Mouse (Mus musculus): ENCODE data around the gene Atoh8.
A peak's percentile ranks its signal among the peaks of the same experiment; 100 is the strongest.

The Atoh8 gene

DNA sequence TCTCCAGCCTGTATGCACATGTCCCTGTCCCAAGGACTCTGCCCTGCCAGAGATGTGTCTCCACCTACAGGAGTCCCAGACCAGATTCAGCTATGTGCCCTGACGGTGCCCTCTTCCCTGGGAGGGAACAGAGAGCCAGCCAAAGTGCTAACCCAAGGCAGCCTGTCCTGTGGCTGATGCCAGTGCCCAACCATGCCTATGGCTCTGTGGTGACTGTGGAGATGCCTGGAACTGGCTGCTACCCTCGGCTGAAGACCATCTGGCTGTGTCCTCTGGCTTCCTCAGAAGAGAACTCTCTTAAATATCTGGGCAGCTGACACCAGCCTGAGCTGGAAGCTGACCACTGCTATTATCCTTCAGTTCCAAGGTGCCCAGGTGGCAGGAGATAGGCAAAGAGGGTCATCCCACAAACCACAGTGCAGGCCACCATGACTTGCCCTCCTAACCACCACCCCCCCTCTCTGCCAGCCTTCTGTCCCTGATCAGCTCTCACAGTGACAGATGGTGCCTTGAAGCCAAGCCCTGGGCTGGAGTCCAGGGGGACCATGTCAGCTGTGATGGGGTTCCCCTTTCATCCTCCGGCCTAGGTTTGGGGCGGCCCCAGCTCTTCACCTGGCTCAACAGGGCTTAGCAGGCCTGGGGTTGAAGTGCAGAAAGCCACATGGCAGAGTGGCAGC is 18.7 kb upstream of the Atoh8 start:
- DNase-seq (ENCODE audit: low spot score), result no peak

DNA sequence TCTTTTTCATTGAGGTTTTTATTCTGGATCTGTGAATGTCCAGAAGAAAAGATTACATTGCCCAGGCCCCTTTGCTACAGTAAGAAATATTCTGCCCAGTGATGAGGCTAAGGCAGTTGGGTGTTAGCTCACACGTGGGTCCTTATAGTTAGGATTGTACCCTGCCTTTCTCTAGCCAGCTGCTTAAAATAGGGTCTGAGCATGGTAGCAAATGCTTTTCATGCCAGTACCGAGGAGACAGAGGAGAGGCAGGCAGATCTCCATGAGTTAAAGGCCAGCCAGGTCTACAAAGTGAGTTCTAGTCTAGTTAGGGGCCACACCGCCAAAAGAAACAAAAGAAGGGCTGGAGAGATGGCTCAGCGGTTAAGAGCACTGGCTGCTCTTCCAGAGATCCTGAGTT is 17.8 kb upstream of the Atoh8 start:
- no peak for DNase-seq (ENCODE audit: low spot score)

DNA sequence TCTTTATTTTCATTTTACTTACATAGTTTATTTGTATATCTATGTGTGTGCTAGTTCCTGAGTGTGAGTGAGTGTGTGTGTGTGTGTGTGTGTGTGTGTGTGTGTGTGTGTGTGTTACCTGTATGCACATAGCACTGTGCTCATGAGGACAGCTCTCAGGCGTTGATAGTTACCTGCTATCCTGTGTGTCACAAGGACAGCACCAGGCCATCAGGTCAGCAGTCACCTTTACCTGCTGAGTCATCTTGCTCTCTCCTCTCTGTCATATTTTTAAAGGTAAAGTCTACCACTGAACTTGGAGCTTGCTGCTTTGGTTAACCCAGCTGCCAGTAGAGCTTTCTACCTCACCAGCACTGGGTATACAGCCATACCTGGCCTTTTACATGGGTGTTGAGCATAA is 17.1 kb upstream of the Atoh8 start:
- no peak for DNase-seq (ENCODE audit: low spot score)

DNA sequence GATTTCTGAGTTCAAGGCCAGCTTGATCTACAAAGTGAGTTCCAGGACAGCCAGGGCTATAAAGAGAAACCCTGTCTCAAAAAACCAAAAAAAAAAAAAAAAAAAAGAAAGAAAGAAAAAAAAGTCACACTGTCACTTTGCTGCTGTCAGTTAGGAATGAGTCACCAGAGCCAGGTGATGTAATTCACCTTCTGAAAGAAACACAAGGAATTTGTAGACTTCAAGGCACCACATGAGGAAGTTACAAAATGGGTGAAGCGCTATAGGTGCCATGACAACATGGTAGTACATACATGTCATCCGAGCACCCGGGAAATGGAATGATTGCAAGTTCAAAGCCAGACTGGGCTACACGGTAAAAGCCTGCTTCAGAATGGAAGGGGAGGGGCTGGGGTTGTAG is 14.6 kb upstream of the Atoh8 start:
- no peak for DNase-seq (ENCODE audit: low spot score)

DNA sequence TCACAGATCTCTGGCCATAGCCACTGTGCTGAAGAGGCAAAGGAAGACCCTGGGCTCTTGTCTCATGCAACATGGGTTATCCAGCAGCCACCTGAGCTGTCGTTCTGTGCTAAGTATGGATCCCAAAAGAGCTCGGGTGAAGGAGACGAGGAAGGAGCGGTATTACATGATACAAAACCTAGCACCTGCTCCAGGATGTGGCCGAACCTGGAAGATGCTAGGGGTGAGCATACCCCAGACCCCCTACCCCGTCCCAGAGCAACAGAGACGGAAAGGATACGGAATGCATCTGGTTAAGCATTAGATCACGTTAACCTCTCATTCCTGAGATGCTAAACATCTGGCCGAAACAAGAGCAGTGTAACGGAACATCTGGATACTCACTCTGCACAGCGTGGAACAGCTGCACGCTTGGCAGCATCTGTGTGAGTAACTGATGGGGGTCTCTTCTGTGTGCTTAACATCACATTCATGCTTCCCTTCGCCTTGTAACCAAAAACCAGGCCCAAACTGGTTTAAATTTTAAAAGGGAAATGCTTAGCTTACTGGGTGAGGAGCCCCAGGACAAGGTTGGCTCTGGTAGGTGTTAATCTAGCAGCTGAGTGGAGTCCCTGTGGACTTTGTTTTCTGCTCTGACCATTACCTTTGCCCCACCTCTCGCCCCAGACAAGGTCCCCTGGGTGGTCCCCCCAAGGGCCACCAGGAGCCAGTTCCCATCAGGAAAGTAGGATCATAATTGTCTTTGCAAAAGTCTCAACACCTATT is 13.0 kb upstream of the Atoh8 start:
- no peak for DNase-seq (ENCODE audit: low spot score)

DNA sequence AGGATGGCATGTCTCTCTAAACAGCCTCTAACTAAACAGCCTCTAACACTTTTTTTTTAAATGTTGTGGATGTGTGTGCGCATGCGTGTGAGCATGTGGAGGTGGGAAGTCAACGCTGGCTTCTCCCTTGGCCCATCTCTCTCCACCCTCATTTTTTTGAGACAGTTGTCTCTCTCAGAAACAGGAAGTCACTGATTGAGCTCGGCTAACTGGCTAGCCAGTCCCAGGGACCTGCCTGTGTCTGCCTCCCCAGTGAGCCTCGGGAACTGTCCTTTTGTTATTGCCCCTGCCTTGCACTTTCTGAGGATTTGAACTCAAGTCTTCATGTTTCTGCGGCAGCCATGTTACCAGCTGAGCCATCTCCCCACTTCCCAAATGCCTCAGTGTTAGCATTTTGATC is 10.9 kb upstream of the Atoh8 start:
- DNase-seq (ENCODE audit: low spot score), result no peak

DNA sequence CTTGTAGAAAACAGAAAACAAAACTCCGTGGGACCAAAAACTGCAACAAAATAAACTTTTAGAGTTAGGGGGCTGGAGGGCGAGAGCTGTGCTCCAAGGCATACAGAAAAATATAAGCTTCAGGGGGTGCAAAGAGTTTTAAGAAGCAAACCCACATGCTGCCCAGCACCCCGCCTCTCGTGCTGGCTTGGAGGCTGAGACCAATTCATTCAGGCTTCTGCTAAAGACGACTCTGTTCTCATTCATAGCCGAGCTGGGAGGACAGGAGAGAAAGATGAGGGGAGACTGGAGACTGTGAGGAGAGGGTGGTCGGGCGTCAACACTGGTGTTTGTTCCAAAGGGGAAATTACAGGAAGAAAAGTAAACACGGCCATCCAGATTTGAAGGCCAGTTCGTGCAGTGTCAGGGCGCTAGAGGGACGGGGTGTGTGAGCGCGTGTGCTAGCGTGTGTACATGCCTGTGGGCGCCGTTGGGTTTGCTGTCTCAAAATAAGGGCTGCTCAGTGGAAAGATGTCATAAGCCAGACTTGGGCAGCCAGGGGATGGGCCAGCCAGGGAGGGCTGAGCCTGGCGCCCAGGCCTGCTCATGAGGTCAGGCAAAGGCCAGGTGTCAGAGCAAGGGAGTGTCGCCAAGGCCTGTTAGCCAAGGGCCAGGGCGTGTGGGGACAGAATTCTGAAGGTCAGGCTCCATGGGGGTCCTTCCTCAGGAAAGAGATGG is 9.3 kb upstream of the Atoh8 start:
- DNase-seq (ENCODE audit: low spot score), result peak; percentile 26

DNA sequence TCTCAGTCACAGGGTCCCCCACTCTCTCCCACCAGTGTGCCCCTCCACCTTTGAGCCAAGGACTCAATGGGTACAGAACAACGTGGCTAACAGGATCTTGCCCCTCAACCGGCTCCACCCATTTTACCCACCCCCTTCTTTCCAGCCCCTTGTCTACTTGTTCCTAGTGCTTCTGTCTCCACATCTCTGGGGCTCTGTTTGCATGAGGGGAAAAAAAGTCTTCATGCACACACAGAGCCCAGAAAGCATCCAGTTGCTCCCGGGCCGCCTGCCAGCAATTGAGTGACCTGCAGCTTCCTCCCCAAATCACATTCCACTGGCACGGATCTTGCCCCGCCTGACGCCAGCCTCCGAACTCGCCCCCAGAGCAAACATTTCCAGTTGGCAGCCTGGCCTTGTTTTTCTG is 8.8 kb upstream of the Atoh8 start:
- peak; percentile 88 for DNase-seq (ENCODE audit: low spot score)

DNA sequence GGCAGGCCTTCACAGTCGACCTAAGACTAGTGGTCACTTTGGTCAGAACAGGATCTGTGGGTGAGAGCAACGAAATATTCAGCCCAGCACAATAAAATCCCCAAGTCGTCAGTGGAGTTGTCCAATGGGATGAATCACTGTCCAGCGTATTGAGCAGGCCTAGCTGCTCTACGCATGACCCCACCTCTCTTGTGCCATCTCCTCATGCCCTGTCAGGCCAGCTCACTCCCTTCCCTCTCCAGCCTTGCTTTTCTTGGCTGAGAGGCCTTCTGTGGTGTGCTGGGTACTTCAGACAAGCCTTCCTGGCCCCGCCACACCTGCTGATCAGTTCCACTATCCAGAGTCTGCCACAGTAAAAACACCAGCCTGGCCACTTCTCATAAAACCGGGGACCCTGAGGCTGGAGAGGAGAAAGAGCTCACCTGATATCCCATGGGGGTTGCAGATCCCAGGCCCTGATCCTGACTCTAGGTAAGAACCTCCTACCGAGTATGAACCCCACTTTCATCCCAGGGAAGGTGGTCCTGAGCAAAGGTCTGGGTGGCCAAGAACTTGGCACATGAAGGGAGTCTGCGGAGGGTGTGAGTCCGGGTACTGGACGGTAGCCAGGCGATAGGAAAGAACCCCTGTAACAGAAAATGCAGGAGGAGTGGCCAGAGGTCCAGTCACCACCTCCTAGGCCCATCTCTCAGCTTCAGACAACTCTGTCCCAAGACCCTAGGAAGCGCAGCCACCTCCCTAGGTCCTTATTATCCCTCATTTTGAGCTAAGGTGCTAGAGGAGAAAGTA is 7.3 kb upstream of the Atoh8 start:
- DNase-seq (ENCODE audit: low spot score), result no peak

DNA sequence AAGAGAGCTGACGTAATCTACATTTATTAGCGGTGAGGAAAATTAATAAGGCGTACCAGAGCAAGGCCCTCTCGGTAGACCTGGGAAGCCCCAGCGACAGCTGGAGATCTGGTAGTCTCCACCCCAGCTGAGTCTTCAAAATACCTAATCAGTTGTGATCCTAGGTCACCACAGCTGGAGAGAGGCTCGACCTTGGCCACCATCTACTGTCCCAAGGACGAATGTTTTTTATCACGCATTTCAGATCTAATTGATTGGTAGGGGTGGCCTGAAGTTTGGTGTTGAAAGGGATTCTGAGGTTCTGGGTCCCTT is 6.4 kb upstream of the Atoh8 start:
- no peak for DNase-seq (ENCODE audit: low spot score)

DNA sequence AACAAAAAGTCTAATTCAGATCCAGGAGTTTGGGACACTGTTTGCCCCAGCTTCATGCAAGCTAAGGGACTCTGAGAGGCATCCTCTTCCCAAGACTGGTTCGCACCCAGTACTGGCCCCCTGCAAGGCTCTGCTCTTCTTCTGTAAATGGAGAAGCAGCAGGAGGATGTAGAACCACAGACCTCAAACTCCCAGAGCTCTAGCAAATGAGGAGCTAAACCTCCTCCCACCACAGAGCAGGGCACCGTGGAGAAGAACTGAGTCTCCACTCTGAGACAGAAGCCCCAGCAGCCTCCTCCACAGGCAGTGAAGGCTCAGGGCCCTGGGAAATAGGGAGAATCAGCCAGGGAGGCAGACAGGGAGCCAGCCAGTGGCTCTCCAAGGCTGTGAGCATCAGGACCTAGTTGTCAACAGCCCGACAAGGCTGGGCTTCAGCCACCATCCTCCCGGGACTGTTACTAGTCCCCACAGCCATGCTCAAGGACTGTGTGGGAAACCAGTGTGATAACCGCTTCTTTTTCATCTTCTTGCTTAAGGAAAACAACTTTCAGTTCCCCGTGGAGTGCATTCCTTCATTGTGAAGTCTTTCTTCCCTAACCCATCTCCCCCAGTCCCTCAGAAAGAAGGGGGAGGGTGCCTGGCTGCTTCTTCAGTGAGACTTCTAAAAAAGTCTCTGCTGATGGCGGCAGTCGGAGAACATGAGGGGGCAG is 5.9 kb upstream of the Atoh8 start:
- DNase-seq (ENCODE audit: low spot score), result peak; percentile 70

DNA sequence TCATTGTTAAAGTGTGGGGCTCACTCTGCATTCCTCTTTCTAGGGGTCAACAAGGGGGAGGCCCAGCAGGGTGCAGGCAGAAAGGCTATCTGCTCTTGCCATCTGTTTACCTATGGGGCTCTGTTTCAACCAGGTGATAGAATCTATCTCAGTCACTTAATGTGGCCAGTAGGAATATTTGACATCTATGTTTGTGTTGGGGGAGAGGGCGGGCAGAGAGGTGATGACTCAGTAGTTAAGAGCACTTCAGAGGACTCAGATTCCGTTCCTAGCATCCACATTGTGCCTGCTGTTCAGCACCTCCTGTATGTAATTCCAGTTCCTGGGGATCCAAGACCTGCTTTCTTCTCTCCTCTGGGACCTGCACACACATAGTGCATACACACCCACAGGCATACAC is 4.7 kb upstream of the Atoh8 start:
- no peak for DNase-seq (ENCODE audit: low spot score)

DNA sequence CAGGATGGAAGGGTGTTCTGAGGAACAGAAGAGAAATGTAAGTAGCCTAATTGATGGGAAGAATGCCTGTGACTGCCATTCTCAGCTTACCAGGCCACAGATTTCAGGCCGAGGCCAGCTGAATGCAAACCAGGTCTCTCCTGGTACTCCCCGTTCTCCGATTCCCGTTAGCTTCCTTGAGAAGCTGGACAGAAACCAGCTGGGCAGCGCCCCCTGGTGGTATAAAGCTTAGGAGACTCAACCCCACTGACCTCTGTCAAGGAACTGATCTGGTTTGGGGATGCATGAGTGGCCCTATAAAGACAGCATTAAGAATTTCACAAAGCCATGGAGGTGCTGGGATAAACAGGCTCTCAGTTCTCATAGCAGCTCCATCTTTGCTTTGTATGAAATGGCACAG is 1.7 kb upstream of the Atoh8 start:
- peak; percentile 68 for DNase-seq (ENCODE audit: low spot score)

DNA sequence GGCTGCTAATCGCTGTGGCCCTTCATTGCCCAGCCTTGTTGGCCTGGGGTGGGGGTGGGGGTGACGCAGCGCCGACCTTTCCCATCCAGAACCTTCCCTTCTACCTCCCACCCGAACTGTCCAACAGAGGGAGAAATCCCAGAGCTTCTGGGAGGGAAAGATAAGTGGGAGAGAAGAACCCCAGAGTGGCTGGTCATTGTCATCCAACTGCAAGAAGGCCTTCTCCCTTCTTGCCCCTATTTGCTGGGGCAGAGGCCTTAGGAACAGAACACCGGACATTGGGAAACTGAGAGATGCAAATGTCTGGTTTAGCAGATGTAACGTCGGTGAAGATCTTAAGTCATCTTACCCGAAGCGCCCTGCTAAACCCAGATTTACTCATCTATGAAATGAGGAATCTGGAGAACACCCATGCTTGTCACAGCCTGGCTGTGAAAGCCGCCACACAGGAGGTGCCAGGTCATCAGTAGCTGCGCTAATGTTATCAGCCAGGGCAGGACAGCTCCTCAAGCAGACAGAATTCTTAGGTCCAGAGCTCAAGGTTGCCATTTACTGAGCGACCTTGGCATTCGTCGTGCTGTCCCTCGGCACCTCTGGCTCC is 530 bp upstream of the Atoh8 start:
- DNase-seq (ENCODE audit: low spot score), result no peak

DNA sequence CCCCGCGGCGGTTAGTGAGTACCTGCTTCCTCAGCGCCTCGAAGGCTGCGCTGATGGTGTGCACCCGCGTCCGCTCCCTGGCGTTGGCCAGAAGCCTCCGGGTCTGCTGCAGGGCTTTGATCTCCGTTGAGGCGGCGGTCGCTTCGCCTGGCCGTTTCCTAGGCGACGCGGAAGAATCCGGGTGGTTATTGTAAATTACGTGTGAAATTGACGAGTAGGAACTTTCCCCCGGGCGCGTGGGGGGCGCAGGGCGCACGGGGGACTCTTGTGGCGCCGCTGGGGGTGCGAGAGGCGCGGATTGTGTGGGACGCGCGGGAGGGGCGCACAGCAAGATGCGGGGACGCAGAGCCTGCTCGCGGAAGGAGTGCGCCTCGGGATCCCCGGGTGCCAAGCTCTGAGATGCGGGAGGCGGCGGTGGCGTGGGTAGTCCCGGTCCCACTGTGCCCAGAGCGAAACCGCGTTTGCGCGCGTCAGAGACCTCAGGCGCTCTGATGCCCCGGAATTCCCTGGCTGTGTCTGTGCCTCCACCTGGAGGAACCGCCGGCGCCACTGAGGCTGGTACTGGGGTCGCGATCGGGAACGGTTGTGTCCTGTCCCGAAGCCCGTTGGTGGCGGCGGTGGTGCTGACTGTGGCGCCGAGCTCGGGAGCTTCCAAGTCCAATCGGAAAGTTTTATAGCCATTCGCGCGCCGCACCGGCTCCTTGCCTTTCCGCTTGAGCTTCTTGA is 842 bp downstream of the Atoh8 start:
- no peak for DNase-seq (ENCODE audit: low spot score)

DNA sequence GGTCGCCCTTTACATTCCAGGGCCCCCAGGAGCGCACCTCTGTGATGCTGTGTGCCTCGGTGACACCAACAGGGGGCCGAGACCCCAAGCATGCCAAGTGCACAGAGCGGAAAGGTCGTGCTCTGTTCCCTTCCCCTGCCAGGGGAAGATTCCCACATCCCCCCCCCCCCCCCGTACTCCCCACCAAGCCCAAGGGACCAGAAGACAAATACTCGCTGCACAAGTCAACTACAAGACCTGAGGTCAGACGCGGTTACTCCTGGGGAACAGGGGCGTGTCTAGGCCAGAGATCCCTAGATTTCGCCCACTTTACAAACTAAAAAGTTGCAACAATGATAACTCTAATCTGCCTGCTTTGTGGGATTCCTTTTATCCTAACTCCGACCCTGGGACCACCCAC is 1.4 kb downstream of the Atoh8 start:
- no peak for DNase-seq (ENCODE audit: low spot score)

DNA sequence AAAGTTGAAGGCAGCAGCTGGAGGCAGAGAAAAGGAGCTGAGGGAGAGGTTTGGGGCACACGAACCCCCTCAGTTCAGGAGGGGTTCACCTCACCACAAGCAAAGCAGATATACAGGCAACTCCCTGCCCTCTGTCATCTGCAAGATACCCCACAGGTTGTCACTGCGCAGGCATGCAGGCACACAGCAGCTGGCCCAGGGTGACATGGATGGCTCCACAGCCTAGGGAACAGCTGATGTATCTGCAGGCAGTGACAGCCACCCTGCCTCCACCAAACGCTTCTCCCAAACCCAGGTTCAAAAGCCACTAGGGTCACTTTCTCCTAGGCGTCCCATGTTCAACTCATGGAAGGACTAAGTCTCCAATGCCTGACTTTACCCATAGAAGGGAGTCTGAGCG is 2.5 kb downstream of the Atoh8 start:
- no peak for DNase-seq (ENCODE audit: low spot score)

DNA sequence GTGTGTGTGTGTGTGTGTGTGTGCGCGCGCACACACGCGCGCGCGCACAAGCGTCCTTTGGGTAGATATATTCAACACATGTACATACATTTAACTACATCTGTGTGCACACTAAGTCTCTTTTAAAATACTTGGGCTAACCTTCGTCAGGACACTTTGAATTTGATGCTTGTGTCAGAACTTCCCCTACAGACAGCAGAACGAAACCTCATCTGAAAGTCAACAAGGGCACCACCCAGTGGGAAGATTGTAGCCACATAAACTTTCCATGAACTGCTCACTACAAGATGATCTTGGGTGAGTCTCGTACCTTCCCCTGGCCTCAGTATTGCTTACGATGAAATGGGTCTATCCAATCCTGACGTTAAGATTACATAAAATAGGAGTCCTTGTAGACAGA is 3.0 kb downstream of the Atoh8 start:
- no peak for DNase-seq (ENCODE audit: low spot score)

DNA sequence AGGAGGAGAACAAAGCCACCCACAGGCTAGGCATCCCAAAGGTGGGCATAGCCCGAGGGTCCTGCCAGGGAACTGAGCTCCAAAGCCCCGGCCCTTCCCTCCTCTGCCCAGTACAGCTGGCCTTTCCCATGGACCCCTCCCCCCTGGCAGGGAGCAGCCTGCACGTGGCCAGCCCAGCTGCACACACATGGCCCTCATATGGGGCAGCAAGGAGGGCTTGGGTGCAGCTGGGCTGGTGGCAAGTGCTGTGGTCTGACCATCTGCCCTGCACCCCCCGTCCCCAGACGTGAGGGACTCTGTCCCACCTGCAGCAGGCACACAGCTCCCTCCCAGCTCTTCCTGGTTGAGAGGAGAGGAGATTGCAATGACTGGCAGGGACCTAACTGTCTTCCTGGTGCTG is 4.5 kb downstream of the Atoh8 start:
- no peak for DNase-seq (ENCODE audit: low spot score)

DNA sequence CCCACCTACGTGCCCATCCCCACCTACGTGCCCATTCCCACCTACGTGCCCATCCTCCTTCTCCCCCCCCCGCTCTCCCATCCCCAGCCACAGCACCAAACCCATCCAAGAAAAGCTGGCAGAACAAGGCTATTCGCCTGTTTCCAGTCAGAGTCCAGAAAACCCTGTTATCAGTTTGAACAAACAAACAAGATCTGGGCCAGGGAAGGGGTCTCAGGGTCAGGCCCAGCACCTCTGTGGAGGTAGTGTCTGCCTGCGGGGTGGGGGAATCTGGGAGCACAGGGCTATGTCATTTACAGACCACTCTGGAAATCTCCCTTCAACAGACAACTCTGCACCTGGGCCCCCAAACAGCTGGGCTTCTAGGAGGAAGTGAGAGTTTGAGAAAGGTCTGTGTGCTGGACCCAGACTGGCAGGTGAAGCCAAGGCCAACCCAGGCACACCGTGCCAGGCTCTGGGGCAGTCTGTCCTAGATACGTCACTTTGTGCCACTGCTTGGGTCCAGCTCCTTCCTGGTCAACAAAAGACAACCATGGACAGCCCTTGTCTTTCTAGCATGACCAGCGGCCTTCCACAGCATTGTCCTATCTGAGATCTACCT is 7.6 kb downstream of the Atoh8 start:
- DNase-seq (ENCODE audit: low spot score), result no peak

DNA sequence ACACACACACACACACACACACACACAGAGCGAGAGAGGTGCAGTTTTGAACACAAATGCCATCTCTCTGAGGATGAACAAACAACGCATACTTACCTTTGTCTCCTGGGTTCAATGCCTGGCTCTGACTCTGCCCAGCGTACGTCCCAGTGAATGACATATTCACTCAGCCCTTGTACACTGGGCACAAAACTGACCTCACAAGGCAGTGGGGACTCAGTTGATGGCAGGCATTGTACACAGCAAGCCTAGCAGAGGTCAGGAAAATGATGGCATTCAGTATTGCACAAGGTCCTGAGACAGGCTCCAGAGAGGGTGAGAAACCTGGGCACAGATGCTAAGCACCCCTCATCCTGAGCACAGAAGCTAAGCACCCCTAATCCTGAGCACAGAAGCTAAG is 8.4 kb downstream of the Atoh8 start:
- DNase-seq (ENCODE audit: low spot score), result no peak

Measured in ovary, adult 18-20 months (tissue).